8 mouse cellular contexts compared by ENCODE assay signal in the genomic region with DNA sequence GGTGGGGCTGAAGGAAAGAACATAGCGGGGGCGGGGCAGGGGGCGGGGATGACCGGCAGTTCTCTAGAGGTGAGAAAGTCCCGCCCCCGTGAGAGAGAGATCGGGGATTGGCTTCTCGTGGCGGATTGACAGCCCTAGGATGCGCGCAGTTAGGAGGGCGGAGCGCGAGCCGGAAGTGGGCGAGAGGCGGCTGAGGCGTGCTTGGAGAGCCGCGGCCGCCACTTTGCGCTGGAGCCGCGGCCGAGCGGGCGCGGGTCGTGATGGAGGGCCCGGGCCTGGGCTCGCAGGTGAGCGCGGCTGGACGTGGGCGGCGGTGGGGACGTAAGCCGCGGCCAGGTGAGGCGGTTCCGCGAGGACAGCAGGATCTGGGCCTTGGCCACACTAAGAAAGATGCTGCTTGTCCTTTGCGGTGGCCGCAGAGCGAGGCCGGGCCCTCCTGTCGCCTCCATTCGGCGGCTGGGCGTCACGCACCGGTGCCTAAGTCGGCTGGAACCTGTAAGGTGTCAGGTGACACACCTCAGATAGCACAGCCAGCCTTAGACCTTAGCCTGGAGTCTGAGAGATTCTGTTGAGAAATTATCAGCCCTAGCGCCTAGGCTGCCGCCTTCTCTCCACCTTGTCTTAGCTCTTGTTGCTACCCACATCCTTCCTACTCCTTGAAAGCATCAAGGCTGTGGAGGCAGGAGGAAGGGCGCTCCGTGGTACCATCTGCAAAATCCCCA. TPM values are rescaled to one million over a fixed set of nuclear protein-coding genes. Genes with fewer than 3 reads are reported as not detected.
A peak's percentile ranks its signal among the peaks of the same experiment; 100 is the strongest.
DNase-seq lines count a peak whose midpoint lies in the region; ATAC-seq lines count a peak whose summit lies in the region.

A gene (plus strand): TSS at position 153 of the 722 bp plus-strand sequence.

- H3K4me1 ChIP-seq in hindbrain, embryonic 15.5 days (replicated peaks): peaks cover 22% of the 10 kb centered on the region

- ATAC-seq in hindbrain, embryonic 15.5 days (ENCODE audit: low FRiP score, low read depth): peak; percentile 99

- peak within 1 kb of the TSS; percentile 85 for H3K4me2 ChIP-seq in hindbrain, embryonic 15.5 days

- DNase-seq in T-cell, adult 2 months (ENCODE audit: low spot score): peak; percentile 93
- DNase-seq in cerebellum, postnatal 36 days: peak; percentile 93
- peak; percentile 89 to 94 for DNase-seq in frontal cortex, postnatal 36 days (ENCODE audit: low spot score in 2 of 2)
- peak; percentile 90 for DNase-seq in left cerebral cortex, adult 11 months (ENCODE audit: low spot score)
- DNase-seq in lung, postnatal 4 days: peak; percentile 93 to 94
- peak; percentile 84 for DNase-seq in retina, postnatal 7 days (ENCODE audit: low read depth, low spot score)
- DNase-seq in urinary bladder, adult 2 months (ENCODE audit: low spot score): peak; percentile 75

- peak within 1 kb of the TSS; percentile 91 for H3K27ac ChIP-seq in hindbrain, embryonic 15.5 days (replicated peaks)

- no peaks in the 10 kb centered on the region for H3K9me3 ChIP-seq in hindbrain, embryonic 15.5 days

- H3K9ac ChIP-seq in hindbrain, embryonic 15.5 days: peak within 1 kb of the TSS; percentile 93

- no peaks in the 10 kb centered on the region for H3K36me3 ChIP-seq in hindbrain, embryonic 15.5 days

- peak within 1 kb of the TSS; percentile 95 for H3K4me3 ChIP-seq in hindbrain, embryonic 15.5 days

- H3K27me3 ChIP-seq in hindbrain, embryonic 15.5 days: no peaks in the 10 kb centered on the region

- under 1% methylated on average over 57 of the region's 57 CpGs for WGBS in hindbrain, embryonic 15.5 days

RNA-seq across cellular contexts. Expression of the gene that starts here (rescaled TPM):
- 35.8 and 37.9 TPM in 2 replicates for polyA plus RNA-seq in hindbrain, embryonic 15.5 days (2015; fragmentation: Nextera tagmentation; extraction: Ambion mirVana)
- polyA plus RNA-seq in urinary bladder, adult 2 months (2012; rRNA removed): 36.3 and 49.5 TPM in 2 replicates

Comparison
In these comparisons a context has a peak if more than half of its experiments do, and no peak if none do; other contexts are left out.
1. Peak in every context shown above with its lines: DNase-seq, ATAC-seq, H3K4me3 ChIP-seq and H3K27ac ChIP-seq.